In the genomic region with DNA sequence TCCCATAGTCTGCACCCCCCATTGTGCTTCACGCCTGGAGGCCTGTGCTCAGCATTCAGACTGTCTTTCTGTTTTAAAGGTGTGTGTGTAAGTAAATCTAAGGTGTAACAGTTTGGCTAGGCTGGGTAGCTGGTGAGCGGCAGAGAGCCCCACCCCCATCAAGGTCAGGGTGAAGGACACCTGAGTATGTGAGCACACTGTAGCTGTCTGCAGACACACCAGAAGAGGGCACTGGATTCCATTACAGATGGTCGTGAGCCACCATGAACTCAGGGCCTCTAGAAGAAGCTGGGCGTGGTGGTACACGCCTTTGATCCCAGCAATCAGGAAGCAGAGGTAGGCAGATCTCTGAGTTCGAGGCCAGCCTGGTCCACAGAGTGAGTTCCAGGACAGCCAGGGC, we compare ENCODE assay signal across 23 mouse cellular contexts. TPM values are rescaled to one million over a fixed set of nuclear protein-coding genes. Genes with fewer than 3 reads are reported as not detected.
"Had no signal": no experiment of that assay in that cellular context is flagged by ENCODE, and none has a peak within 500 bp of the region (broad histone marks: within the 10 kb centered on the region; RNA-seq: fewer than 3 reads in every experiment).

No protein-coding gene starts in this region.

- H3K27ac ChIP-seq: kidney, postnatal 0 days; limb, embryonic 12.5 days; limb, embryonic 15.5 days; liver, embryonic 14.5 days; macrophage; midbrain, embryonic 13.5 days had no signal

- H3K36me3 ChIP-seq: limb, embryonic 12.5 days; limb, embryonic 15.5 days; midbrain, embryonic 13.5 days had no signal

- H3K27me3 ChIP-seq: limb, embryonic 15.5 days had no signal

- H3K9me3 ChIP-seq: limb, embryonic 12.5 days; limb, embryonic 15.5 days; midbrain, embryonic 13.5 days had no signal

- H3K4me3 ChIP-seq: limb, embryonic 12.5 days; limb, embryonic 15.5 days; midbrain, embryonic 13.5 days; myocyte had no signal

- ATAC-seq: liver, postnatal 0 days; lung, postnatal 0 days; midbrain, embryonic 13.5 days; midbrain, embryonic 16.5 days had no signal

- H3K9ac ChIP-seq: limb, embryonic 12.5 days; limb, embryonic 15.5 days; liver, embryonic 14.5 days; liver, postnatal 0 days; lung, embryonic 14.5 days; midbrain, embryonic 13.5 days had no signal

- H3K4me2 ChIP-seq: limb, embryonic 12.5 days; limb, embryonic 15.5 days; liver, embryonic 11.5 days; lung, embryonic 14.5 days; midbrain, embryonic 13.5 days had no signal

- DNase-seq: kidney, adult 18-20 months; kidney, adult 9 months; kidney, postnatal 25 days; left cerebral cortex, postnatal 4 days; liver, postnatal 0 days; lung, embryonic 14.5 days; thymus, adult 2 months; thymus, postnatal 36 days had no signal

RNA-seq across cellular contexts. Expression of gene Cfap157, which starts 2.5 kb away (rescaled TPM):
- polyA plus RNA-seq: large intestine, adult 2 months; liver, embryonic 14.5 days; liver, postnatal 0 days; macrophage; neural tube, embryonic 11.5 days; spleen, adult 2 months had no signal

RNA-seq across cellular contexts. Expression of gene Ttc16, which starts 6.3 kb away (rescaled TPM):
- polyA plus RNA-seq: macrophage had no signal

RNA-seq across cellular contexts. Expression of gene 6330409D20Rik, which starts 40.9 kb away (rescaled TPM):
- polyA plus RNA-seq: kidney, postnatal 0 days; large intestine, adult 2 months; limb, embryonic 12.5 days; limb, embryonic 15.5 days; liver, embryonic 11.5 days; liver, postnatal 0 days; lung, embryonic 14.5 days; macrophage; myocyte; small intestine, adult 2 months; urinary bladder, adult 2 months had no signal
